Mouse (Mus musculus) activated CD4-positive, CD25-positive, alpha-beta regulatory T cell, adult 4 months (primary cell): Measurements from ENCODE around the gene Rhod. TPM values are rescaled to one million over a fixed set of nuclear protein-coding genes. Genes with fewer than 3 reads are reported as not detected.

Experiments used
- ATAC-seq: one replicate; pipeline ENCODE4 v1.8.0; 2017
- polyA plus RNA-seq, 2 experiments: library from polyadenylated mRNA; unstranded; fragments of 100-300 nt; shearing (Covaris generic); gene quantifications; one replicate each; pipeline ENCODE4 v1.2.1; 2017

Gene Rhod
- polyA plus RNA-seq, 2 experiments from 2014 or later, result 1.9 to 3.2 TPM

DNA sequence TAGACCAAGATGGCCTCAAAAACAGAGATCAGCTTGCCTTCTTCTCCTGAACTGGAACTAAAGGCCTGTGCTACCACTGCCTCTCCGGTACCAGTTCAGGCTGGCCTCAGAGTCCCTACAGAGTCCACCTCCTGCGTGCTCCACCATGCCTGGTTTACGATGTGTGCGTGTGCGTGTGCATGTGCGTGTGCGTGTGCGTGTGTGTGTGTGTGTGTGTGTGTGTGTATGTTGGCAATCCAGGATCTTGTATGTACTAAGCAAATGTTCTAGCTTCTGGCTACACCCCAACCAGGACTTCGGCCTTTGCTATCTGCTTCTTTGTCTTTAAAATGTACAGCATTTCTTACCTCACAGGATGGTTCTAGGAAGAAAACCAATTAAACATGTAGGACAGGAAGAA lies 10.0 kb upstream of the Rhod start:
- no peak for ATAC-seq

DNA sequence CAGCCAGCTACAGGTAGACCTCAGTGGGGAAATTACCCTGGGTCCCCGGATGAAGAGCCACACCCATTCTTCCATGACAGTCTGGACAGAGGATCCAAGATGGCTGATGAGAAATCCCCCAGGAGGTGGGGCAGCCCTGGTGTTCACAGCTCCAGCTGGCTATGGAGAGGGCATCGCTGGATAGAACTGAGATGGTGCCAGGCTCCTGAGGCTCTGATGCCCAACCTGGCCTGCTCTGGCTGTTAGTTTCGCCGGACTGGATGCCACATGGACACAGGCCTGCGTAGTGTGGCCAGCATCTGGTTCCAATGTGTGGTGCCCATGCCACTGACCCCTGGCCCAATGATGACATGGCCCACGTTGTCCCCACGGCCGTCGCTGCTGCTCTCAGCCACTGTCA lies 8.2 kb upstream of the Rhod start:
- no peak for ATAC-seq

DNA sequence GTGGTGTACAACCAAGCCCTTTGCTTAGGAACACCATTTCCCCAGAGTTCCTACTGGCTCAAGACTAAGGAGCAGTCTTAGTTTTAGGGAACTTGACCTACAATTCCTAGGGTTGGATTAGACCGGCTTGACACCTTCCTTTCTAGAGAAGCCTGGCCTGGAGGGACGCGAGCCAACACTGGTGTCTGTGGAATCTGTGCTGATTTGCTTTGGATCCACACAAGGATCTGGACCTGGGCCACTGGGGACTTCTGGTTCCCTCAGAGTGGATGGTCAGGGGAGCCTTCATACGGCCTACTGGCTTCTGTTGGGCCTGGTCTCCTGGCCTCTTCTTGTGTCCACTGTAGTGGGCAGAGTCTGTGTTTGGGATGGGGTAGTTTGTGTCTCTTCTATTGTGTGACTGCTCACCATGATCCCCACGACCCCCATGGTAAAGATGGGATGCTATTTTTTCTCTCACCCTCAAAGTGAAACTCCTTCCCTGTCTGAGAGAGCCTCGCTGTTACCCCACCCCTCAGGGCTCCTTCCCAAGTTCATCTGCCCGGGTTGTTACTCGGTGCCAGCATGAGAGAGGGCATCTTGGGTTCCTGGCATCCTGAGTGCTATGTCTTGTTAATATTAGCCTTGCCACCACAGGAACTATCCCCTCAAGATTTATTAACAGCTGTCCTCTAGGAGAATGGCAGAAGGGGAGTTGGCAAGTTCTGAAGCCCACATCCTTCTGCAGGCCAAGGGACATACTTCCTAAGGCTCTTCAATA lies 7.6 kb upstream of the Rhod start:
- no peak for ATAC-seq

DNA sequence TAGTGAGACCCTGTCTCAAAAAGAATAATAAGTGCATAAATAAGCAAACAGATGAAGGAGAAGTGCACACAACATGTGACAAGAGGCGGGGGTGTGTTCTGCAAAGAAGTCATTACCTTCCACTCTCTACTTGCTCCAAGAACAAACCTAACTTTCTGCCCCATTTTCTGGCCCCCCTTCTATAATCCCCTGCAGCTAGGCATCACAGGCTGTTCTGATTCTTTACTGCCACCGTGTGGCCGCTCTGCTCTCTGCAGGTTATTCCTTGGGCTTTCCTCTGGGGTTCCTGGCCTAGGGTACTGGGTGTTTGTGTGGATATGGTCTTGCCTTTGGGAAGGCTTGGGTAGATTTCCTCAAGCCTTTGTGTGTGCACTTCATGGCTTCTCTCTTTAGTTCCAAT lies 3.2 kb upstream of the Rhod start:
- ATAC-seq, result no peak

DNA sequence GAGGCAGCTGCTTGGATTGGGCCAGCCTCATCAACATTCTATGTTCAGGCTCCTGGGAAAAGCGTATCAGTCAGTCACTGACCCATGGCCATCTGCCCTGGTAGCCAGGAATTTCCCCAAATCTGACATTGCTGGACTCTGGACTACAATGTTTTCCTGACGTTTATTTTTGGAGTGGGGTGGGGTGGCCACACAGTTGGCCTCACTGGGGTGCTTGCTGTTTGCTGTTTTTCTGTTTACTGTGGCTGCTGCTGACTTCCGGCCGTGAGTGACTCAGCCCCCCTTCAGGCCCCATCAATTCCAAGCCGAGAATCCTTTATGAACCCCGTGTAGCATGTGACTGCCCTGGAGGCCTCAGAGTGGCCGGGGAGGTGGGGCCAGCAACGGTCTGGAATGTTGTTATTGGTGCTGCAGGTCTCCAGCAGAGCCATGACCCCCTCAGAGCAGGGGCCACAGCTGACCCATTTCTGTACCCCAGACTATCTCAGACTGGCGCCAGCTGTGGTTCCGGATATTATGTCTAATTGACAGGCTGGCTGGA lies 2.5 kb upstream of the Rhod start:
- no peak for ATAC-seq

DNA sequence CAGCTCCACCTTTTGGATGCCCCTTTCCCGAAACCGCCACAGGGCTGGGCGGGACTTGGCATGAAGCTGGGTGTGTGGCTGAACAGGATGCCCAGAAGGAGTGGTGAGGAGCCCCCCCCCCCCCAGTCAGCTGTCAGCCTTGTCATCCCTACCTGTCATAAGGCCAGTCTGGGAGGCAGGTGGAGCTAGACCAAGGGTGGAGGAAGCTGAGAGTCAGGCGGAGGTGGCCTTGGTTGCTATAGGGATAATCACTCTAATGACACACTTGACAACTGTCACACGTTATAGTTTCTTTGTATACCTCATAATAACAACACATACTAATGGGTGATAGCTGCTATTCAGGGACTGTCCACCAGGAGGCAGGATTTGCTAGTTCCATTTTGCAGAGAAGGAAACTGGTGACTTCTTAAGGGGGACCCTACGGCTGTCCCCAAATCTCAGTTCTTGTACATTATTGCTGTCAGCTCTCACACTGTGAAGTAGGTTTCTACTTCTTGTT lies 1.9 kb upstream of the Rhod start:
- ATAC-seq, result peak; percentile 52

DNA sequence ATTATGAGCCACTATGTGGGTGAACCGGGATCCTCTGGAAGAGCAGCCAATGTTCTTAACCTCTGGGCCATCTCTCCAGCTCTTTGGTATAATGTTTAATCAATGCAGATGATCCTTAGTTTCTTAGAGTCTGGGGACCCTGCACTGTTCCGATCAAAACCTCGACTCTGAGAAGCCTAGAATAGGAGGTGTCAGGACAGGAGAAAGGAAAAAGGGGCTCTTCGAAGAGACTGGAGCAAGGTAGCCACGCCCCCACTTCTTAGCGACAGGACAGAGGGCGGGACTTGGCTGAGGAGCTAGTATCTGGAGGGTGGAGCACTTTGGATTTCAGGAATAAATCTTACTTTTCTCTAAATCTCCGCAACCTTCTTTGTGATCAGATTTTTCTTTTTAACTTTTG lies 990 bp upstream of the Rhod start:
- no peak for ATAC-seq

DNA sequence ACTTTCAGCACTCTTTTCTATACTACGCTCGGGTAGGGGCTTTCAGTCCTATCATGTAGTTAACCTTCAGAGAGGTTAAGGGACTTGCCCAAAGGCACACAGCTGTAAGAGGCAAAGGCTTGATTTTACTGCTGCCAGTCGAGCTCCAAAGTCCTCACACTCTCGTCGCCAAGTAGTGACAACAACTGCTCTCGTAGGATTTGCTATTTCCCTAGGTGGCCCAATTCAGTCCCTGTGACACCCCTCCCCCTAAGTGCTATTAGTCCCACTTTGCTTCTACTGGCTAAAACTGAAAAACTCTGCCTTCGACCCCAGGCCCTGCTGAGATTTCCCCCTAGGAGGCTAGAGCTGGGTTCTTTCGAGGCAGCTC lies 456 bp downstream of the Rhod start:
- ATAC-seq, result no peak

DNA sequence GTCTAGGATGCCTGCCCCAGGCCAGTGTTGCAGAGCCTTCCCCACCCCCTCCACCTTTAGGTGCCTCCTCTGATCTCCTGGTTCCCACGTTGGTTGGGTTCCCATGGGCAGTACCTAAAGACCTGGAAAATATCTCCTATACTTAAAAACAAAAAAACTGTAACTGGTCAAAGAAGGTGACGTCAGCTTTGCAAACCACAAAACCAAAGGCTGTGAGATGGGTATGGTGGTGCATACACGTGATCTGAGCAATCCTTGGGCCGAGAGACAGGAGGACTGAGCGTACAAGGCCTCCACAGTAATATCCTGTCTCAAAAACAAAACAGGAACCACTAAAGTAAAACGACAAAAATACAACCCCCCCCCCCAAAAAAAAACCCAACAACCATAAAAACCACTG lies 1.3 kb downstream of the Rhod start:
- ATAC-seq, result no peak

DNA sequence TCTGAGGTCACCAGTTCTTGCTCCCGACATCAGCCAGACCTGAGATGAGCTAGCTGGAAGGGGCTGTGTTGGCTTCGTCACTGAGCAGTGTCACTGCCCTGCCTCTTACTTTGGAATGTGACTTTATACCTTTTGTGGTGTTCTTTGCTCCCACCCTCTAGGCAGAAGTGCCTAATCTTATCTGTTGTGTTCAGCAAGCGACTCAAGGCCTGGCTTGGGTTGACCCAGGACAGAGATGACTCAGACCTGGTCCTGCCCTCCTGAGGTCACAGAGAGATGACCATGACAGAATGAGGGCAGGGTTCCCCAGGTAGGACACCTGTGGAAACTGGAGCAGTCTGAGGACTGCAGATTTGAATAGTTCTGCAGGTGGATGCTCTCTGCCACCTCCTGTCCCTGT lies 3.0 kb downstream of the Rhod start:
- ATAC-seq, result no peak

DNA sequence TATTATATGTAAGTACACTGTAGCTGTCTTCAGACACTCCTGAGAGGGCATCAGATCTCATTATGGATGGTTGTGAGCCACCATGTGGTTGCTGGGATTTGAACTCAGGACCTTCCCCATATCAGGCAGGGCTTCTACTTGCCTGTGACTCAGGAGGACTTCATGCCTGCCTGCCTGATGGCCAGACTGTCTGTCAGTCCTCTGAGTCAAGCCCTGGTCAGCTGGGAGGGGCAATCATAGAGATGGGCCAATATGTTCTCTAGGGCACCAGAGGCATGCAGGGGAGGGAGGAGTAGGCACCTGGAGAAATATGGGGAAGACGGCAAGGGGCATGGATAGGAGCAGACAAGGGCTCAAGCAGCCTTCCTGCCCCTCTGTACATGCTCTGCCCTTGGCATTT lies 4.2 kb downstream of the Rhod start:
- ATAC-seq, result no peak

DNA sequence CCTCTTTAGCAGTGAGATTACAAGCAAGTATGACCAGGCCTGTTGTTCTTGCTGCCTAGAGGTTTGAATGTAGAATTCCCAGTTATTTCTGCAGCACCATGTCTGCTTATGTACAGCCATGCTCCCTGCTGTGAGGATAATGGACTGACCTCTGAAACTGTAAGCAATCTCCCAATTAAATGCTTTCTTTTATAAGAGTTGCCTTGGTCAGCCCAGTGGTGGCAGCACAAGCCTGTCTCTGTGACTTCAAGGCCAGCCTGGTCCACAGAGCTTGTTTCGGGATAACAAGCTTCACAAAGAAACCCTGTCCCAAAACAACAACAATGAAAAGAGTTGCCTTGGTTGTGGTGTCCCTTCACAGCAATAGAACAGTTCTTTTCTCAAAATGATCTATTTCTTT lies 5.5 kb downstream of the Rhod start:
- ATAC-seq, result no peak

DNA sequence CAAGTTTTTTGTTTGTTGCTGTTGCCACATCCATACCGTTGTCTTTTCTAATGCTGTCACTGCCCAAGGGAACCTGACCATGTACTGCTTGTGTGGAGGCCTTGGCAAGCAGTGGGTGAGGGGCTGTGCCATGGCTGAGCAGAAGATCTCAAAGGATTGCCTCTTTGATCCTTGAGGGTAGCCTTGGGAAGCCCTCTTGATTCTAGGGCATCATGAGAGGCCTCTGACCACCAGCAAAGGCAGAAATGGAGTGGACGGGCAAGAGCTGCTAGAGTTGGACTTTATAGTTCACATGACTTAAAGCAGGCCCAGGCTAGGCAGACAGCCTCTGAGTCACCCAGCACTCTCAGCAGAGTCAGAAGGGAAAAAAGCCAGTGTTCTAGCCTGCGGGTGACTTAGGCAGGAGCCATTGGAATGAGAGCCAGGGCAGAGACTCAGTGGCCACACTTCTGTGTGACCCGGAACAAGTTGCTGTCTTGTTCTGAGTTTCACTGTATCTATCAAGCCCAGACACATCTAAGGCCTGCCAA lies 9.1 kb downstream of the Rhod start:
- ATAC-seq, result no peak

DNA sequence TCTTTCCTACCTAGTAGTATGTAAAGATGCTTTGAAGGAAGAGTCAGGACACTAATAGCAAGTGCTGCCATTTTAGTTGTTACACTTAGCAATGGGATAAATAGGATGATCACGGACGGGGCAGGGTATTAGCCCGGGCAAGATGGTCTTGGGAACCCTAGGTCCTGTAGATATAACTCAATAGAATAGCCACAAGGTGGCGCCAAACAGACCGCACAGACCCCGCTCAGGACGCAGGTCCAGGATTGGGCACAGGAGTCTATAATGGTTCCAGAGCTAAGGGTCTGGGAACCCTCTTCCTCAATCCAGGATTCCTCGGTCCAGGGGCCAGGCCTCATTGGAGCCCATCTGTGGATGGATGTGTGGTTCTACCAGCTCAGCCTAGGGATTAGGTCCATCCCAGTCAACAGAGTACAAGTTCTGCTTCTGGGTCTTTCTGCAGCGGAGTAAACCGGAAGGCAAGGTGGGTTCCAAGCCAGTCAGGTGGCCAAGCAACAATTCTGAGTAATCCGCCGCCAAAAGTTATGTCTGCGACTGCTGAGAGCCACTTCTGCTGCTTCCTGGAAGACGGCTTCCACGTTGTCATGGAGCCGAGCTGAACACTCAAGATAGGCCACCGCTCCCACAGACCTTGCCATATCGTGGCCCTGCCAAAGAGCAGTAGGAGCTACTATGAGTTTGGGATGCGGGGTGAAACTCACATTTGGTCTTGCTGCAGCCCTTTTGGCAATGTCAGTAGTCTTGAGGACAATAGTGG lies 13.4 kb downstream of the Rhod start:
- no peak for ATAC-seq

DNA sequence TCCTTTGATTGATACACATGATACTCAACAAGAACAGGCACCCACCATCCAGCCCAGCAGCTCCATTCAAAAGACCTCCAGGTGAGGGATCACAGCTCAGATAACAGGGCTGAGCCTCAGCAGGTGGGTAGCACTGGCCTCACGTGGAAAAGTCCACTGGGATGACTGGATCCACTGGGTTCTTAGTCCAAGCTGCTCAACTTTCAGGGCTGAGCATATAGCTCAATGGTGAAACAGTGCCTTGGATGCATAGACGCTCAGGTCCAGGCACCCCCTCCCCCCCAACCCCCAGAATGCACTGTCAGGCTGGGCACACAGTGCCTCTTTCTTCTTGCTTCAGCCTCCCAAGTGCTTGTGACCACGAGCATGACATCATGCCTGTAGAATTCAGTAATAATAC lies 16.2 kb downstream of the Rhod start:
- ATAC-seq, result no peak

DNA sequence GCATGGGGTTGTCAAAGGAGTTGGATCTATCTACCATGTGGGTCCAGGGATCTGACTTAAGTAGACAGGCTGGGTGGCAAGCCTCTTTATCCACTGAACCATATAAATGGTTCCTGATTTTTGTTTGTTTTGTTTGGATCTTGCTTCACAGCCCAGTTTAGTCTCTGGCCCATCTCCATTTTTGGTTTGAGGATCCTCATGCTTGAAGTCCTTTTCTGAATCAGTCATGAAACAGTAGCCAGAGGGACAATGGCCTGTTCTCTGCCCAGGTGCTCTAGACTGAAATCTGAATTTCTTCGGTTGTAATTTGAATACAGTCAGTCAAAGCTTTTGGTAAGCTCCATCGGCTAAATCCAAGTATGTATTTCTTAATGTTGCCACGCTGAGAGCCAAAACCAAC lies 16.7 kb downstream of the Rhod start:
- no peak for ATAC-seq

DNA sequence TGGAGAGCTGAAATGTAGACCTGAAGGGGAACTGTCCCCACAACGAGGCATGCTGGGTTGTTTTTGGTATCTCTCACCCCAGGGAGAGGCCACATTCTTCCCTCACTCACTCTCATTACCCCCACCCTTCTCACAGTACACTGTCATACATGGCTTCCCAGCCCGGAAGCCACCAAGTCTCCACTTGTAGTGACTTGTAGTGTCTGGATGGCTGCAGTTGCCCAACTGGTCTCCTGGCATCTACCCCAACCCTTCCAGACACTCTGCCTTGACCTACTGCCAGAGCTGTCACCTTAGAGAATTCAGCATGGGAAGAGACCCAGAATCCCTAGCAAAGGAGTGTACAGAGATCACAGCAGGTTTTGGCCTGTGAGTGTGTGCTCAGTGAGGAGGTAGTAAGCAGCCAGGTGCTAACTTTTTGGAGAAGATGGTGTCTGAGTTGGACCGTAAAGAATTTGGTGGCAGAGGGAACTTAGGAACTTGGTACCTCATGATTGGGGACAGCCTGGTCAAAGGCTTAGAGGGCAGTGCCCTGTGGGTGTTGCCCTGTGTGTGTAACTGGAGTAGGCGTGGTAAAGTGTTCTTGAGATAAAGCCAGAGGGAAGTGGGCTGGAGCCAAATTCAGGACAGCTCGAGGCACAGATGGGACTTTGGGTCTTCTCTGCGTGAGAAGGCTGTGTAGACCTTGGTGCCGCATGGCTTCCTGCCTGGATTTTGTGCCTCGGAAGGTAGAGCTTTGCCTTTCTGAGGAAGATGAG lies 18.9 kb downstream of the Rhod start:
- ATAC-seq, result no peak

DNA sequence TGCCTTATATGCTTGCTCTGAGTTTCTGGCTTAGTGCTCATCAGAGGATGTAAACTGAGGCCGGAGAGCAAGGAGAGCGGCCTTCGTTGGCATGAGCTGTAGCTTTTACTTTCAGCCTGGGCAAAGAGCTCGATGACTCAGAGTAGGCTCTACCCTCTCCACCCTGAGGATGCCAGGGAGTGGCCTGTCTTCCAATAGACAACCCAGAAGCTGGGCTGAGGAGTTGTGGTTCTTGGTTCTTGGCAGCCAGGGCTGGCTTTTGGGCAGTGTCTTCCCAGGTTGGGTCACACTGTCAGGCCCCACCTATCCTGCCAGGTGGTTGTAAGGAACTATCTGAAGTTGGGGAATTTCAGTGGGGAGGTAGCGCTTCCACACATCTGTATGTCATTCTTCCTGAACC lies 19.5 kb downstream of the Rhod start:
- no peak for ATAC-seq

DNA sequence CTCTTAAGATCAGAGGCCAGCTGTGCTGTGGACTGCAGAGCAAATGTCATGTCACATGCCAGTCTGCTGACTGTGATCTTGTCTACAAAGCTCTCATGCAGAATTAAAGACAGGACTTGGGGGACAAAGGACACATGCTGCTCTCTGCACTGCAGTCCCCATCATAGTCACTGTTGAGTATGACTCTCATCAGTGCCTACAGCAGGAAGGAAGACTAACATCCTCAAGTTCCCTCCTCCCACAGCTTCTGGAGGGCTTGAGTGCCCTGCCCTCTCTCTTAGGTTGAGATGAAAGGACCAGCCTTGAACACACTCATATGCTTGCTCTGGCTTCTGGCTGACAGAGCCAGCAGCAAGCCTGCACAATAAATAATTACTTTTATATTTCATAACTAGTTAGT lies 21.5 kb downstream of the Rhod start:
- ATAC-seq, result no peak

DNA sequence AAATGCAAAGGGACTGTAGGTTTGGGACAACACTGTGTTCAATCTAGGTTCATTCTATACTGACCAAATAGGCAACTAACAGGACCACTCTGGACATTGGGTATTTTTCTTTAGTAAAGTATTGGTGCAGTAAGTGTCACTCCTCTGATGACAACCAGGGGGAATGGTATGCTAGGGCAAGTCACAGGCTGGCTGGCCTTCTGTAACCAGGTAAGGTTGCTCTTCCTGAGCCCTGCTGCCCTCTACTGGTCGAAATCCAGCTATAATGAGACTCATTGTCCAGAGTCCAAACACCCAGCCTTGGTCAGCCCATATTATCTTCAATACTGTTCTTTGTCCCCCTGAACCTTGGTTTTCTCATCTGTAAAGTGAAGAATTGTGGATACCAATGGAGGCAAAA lies 22.0 kb downstream of the Rhod start:
- ATAC-seq, result no peak

DNA sequence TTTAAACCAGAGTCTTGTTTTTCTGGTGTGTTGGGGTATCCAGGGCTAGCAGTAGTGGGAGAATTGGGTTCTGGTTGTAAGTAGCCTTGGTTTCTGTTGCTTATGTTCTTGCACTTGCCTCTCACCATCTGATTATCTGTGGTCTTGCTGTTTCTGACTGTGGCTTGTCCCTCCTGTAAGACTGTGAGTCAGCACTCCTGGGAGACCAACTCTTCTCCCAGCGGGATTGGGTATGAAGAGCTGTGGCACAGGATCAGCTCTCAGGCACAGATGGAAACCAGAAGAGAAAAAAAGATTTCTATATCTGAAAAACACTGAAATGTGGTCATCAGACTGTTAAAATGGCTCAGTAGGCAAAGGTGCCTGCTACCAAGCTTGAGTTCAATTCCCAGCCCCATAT lies 24.6 kb downstream of the Rhod start:
- ATAC-seq, result no peak

DNA sequence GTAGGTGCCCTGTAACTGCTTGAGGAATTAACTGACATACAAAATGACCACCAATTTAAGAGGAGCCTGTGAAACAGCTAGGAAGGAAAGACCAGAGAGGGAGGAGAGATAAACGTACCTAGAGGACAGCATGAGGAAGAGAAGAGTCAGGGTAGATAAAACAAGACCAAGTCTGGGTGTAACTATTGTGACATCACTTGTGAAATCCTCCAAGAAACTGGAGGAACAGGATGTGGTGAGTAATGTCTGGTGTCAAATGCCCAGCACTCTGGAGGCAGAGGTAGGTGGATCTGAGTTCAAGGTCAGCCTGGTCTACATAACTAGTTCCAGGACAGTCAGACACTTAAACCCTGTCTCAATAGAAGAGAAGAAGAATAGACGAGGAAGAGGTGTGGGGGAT lies 30.2 kb downstream of the Rhod start:
- no peak for ATAC-seq

DNA sequence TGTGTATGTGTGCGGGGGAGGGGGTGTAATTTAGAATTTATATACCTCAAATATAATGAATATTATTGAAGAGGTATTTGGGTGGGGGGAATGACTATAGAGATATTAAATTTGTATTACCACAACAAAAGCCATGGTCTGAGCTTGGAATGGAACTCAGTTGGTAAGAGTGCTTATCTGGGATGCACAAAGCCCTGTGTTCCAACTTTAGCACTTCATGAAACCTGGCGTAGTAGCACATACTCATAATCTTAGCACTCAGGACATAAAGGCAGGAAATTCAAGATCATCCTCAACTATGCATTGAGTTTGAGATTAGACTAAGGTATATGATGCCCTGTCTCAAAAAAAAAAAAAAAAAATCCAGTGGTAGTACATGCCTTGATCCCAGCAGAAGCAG lies 34.4 kb downstream of the Rhod start:
- ATAC-seq, result no peak
